Mouse (Mus musculus) myocyte (in vitro differentiated cells): ENCODE measurements around the gene Ubr2. TPM values are rescaled to one million over a fixed set of nuclear protein-coding genes. Genes with fewer than 3 reads are reported as not detected.

ENCODE experiments used
- H3K27me3 ChIP-seq: one replicate; pipeline ENCODE4 v1.6.1; 2011; ENCODE audit not compliant: control insufficient read depth, insufficient read depth, insufficient read length
- H3K36me3 ChIP-seq: one replicate; pipeline ENCODE4 v1.6.1; 2011; ENCODE audit not compliant: control insufficient read depth, insufficient read depth
- H3K4me2 ChIP-seq: one replicate; pipeline ENCODE4 v1.6.1; 2011; ENCODE audit warnings: low read depth, control low read depth
- H3K4me3 ChIP-seq: one replicate; pipeline ENCODE4 v1.5.1; 2011; ENCODE audit warnings: mild to moderate bottlenecking, control low read depth, moderate library complexity
- H3K79me2 ChIP-seq: one replicate; pipeline ENCODE4 v1.6.1; 2011; ENCODE audit not compliant: control insufficient read depth, insufficient read depth
- H3ac ChIP-seq: one replicate; pipeline ENCODE4 v1.6.1; 2011; ENCODE audit not compliant: control insufficient read depth, insufficient read length
- CEBPB ChIP-seq: IDR thresholded peaks from 2 replicates; pipeline ENCODE4 v1.6.1; 2011; ENCODE audit warnings: mild to moderate bottlenecking, moderate library complexity; ENCODE audit not compliant: poor library complexity, insufficient read depth, severe bottlenecking
- E2F4 ChIP-seq: IDR thresholded peaks from one replicate; pipeline ENCODE4 v1.6.1; 2011; ENCODE audit warnings: mild to moderate bottlenecking, control low read depth, moderate library complexity; ENCODE audit not compliant: insufficient read depth
- MAX ChIP-seq: IDR thresholded peaks from one replicate; pipeline ENCODE4 v1.6.1; 2011; ENCODE audit warnings: low read depth, mild to moderate bottlenecking, control low read depth
- MYOD1 ChIP-seq, 3 experiments: IDR thresholded peaks; one replicate each; pipeline ENCODE4 v1.6.1; 2011; ENCODE audit warnings: control low read depth in 2 of 3, low read depth in 2 of 3, mild to moderate bottlenecking in 2 of 3, moderate library complexity in 1 of 3; ENCODE audit not compliant: insufficient read length in 2 of 3, control insufficient read depth in 1 of 3
- MYOG ChIP-seq, 3 experiments: IDR thresholded peaks; one replicate each; pipeline ENCODE4 v1.6.1; 2011; ENCODE audit warnings: control low read depth in 2 of 3, low read depth in 2 of 3, mild to moderate bottlenecking in 2 of 3; ENCODE audit not compliant: insufficient read length in 2 of 3, control insufficient read depth in 1 of 3, insufficient read depth in 1 of 3
- POLR2A ChIP-seq: IDR thresholded peaks from one replicate; pipeline ENCODE4 v1.6.1; 2011; ENCODE audit warnings: low read depth, mild to moderate bottlenecking, control low read depth, moderate library complexity; ENCODE audit not compliant: insufficient read length
- POLR2AphosphoS2 ChIP-seq: IDR thresholded peaks from one replicate; pipeline ENCODE4 v1.6.1; 2011; ENCODE audit warnings: low read depth, control low read depth; ENCODE audit not compliant: insufficient read length
- REST ChIP-seq: IDR thresholded peaks from one replicate; pipeline ENCODE4 v1.6.1; 2011; ENCODE audit warnings: mild to moderate bottlenecking, control low read depth, moderate library complexity; ENCODE audit not compliant: insufficient read depth, insufficient read length
- SRF ChIP-seq: IDR thresholded peaks from one replicate; pipeline ENCODE4 v1.6.1; 2011; ENCODE audit warnings: low read depth; ENCODE audit not compliant: control insufficient read depth, insufficient read length
- TCF12 ChIP-seq: IDR thresholded peaks from one replicate; pipeline ENCODE4 v1.6.1; 2011; ENCODE audit warnings: mild to moderate bottlenecking, control low read depth; ENCODE audit not compliant: poor library complexity, insufficient read depth, severe bottlenecking
- TCF3 ChIP-seq: IDR thresholded peaks from one replicate; pipeline ENCODE4 v1.6.1; 2011; ENCODE audit warnings: low read depth, control low read depth; ENCODE audit not compliant: insufficient read length
- USF1 ChIP-seq: IDR thresholded peaks from one replicate; pipeline ENCODE4 v1.6.1; 2011; ENCODE audit warnings: low read depth, mild to moderate bottlenecking, control low read depth, moderate library complexity
- polyA plus RNA-seq: library from polyadenylated mRNA; unstranded; fragments of >200 nt; fragmentation: generic; extraction: Trizol; gene quantifications from one replicate; pipeline ENCODE4 v1.2.1, GENCODE M21; 2012; ENCODE audit warnings: missing spikeins

The Ubr2 gene
- polyA plus RNA-seq, 1 experiment = 36.9 TPM

DNA sequence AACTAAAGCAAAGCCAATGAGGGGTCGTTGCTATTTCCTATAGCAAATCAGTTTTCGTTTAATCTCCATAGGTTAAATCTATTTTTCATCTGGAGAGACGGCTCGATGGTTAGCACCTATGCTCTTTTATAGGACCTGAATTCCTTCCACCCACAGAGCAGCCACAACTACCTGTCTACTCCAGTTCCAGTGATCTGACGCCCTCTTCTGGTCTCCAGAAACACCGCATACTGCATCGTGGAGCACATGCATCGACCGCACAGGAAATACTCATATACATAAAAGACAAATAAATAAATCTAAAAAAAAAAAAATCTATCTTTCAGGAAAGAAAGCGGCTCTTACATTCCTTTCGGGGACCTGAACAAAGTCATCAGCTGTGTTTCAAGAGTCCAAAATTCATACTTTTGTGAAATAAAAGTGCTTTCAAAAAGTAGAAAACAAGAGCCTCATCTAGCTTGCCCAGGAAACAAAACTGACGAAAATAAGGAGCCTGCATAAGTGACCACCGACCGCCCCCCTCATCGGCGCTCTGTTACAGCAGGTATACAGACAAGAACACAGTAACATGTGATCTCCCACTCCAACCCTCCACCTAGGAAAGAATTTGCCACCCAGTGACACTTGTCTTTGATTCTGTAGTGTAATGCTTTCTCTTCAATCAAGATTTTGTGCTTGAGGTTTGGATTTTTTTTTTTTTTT is 121.7 kb downstream of the Ubr2 start:
- Histone ChIP-seq H3K4me3 (peak overlapping the region; percentile 87), H3ac (peak overlapping the region; percentile 69), H3K27me3 (no peaks in the 10 kb centered on the region), H3K4me2 (peak overlapping the region; percentile 94), H3K79me2 (peaks cover 30% of the 10 kb centered on the region), H3K36me3 (no peaks in the 10 kb centered on the region)
- TF ChIP-seq TCF12 (no peak), MAX (no peak), USF1 (no peak), POLR2AphosphoS2 (no peak), MYOD1 (IDR thresholded peaks at IDR 0.05; ENCODE audit: control insufficient read depth in 1 of 3, insufficient read length in 2 of 3, low read depth in 2 of 3) (no peak), CEBPB (no peak), TCF3 (no peak), REST (no peak), MYOG (IDR thresholded peaks at IDR 0.05; ENCODE audit: control insufficient read depth in 1 of 3, insufficient read depth in 1 of 3, insufficient read length in 2 of 3, low read depth in 2 of 3) (no peak), SRF (no peak), POLR2A (no peak), E2F4 (no peak)

- no peak overlapping the region for H3ac ChIP-seq
- H3K4me3 ChIP-seq = no peak overlapping the region
- TF ChIP-seq REST = no peak
- no peak for TF ChIP-seq USF1
- no peak for TF ChIP-seq CEBPB
- no peak for TF ChIP-seq POLR2A
- peak in 1 of 3 experiments; percentile 56 for TF ChIP-seq MYOG (IDR thresholded peaks at IDR 0.05; ENCODE audit: control insufficient read depth in 1 of 3, insufficient read depth in 1 of 3, insufficient read length in 2 of 3, low read depth in 2 of 3)
- no peak for TF ChIP-seq TCF12
- TF ChIP-seq E2F4 = no peak
- peak; percentile 13 for TF ChIP-seq TCF3
- peak in 2 of 3 experiments; percentile 55 to 75 for TF ChIP-seq MYOD1 (IDR thresholded peaks at IDR 0.05; ENCODE audit: control insufficient read depth in 1 of 3, insufficient read length in 2 of 3, low read depth in 2 of 3)
- no peak for TF ChIP-seq MAX
- TF ChIP-seq POLR2AphosphoS2 = no peak
- TF ChIP-seq SRF = peak; percentile 87
- peaks cover 10% of the 10 kb centered on the region for H3K79me2 ChIP-seq
- no peak overlapping the region for H3K4me2 ChIP-seq
- H3K36me3 ChIP-seq = no peaks in the 10 kb centered on the region
- H3K27me3 ChIP-seq = no peaks in the 10 kb centered on the region
Measured at GRCm38 (mm10) chr17:46885910-46886643, 124.3 kb downstream of the Ubr2 start.

DNA sequence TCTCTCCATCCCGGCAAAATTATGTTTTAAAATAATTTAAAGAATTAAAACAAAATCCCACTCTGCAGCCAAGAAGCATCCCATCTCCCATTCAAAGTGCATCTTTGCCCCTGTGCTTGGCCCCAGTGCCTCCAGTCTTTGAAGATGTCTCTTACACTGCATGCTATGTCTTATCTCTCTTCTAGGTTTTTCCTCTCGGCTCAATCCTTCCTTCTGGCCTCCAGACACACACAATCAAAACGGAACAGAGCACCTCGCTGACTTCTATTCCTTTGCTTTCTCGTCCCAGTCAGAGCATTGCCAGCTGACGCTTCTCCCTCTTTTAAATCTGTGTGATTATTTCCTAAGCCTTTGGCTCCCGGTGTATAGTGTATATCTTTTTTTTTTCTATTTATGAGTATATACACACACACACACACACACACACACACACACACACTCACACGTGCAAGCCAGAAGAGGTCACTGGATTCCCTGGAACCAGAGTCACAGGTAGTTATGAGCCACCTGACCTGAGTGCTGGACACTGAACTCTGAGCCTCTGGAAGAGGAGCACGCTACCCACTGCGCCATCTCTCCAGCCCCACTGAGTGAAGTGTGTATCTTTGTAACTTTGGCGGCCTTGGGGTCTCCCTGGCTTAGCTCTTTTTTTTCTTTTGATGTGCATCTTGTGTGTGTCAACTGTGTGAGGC is 125.0 kb downstream of the Ubr2 start:
- Histone ChIP-seq H3K4me2 (no peak overlapping the region), H3K79me2 (peaks cover 8% of the 10 kb centered on the region), H3K4me3 (no peak overlapping the region), H3K36me3 (no peaks in the 10 kb centered on the region), H3K27me3 (no peaks in the 10 kb centered on the region), H3ac (no peak overlapping the region)
- no peak for TF ChIP-seq E2F4
- no peak for TF ChIP-seq POLR2A
- no peak for TF ChIP-seq TCF12
- no peak for TF ChIP-seq MAX
- no peak for TF ChIP-seq REST
- TF ChIP-seq TCF3 = no peak
- no peak for TF ChIP-seq MYOD1 (IDR thresholded peaks at IDR 0.05; ENCODE audit: control insufficient read depth in 1 of 3, insufficient read length in 2 of 3, low read depth in 2 of 3)
- no peak for TF ChIP-seq CEBPB
- TF ChIP-seq USF1 = no peak
- TF ChIP-seq MYOG (IDR thresholded peaks at IDR 0.05; ENCODE audit: control insufficient read depth in 1 of 3, insufficient read depth in 1 of 3, insufficient read length in 2 of 3, low read depth in 2 of 3) = no peak
- TF ChIP-seq SRF = no peak
- TF ChIP-seq POLR2AphosphoS2 = no peak

GRCm38 (mm10) chr17:46884766-46885165 is 125.6 kb downstream of the Ubr2 start:
- TF ChIP-seq USF1 (no peak), MAX (no peak), REST (no peak), POLR2AphosphoS2 (no peak), MYOG (IDR thresholded peaks at IDR 0.05; ENCODE audit: control insufficient read depth in 1 of 3, insufficient read depth in 1 of 3, insufficient read length in 2 of 3, low read depth in 2 of 3) (no peak), TCF12 (no peak), TCF3 (no peak), E2F4 (no peak)
- no peak overlapping the region for H3K4me3 ChIP-seq
- H3K36me3 ChIP-seq = no peaks in the 10 kb centered on the region
- H3ac ChIP-seq = no peak overlapping the region
- no peak overlapping the region for H3K4me2 ChIP-seq
- peaks cover 8% of the 10 kb centered on the region for H3K79me2 ChIP-seq
- H3K27me3 ChIP-seq = no peaks in the 10 kb centered on the region
